Mouse (Mus musculus): ENCODE measurements around the gene Rnf43. TPM values are rescaled to one million over a fixed set of nuclear protein-coding genes. Genes with fewer than 3 reads are reported as not detected.

The Rnf43 gene
- total RNA-seq, 2 experiments from 2014 or later: 0.09 to 0.16 TPM

- intact Hi-C loops (cut with DNase I; ENCODE audit: low total_unique reads): no loop called here
- DNase-seq: no peak
Observed at GRCm38 (mm10) chr11:87703654-87704053, 41.1 kb downstream of the Rnf43 start.

DNA sequence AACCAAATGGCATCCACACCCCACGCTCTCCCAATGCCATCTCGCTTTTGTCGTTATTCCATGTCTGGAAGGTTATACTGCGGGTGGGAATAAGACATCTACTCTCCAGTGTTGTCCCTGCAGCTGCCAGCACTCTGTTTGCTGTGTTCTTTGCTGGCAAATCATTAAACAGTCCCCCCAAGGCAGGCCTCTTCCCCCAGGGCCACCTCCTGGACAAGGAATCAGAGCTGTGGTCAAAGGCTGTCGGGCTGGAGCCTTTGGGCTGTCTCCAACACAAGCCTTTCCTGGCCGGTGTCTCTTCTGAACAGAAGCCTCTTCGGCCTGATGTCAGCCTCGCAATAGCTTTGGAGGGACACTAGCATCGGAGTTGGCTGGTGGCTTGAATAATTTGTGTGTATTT is 41.8 kb downstream of the Rnf43 start:
- DNase-seq: no peak
- intact Hi-C loops (cut with DNase I; ENCODE audit: low total_unique reads): no loop called here

GRCm38 (mm10) chr11:87707570-87707969 is 45.0 kb downstream of the Rnf43 start:
- DNase-seq: no peak
- intact Hi-C loops (cut with DNase I; ENCODE audit: low total_unique reads): no loop called here

GRCm38 (mm10) chr11:87708979-87709378 is 46.5 kb downstream of the Rnf43 start:
- intact Hi-C loops (cut with DNase I; ENCODE audit: low total_unique reads): no loop called here

GRCm38 (mm10) chr11:87709513-87710261 is 47.2 kb downstream of the Rnf43 start:
- intact Hi-C loops (cut with DNase I; ENCODE audit: low total_unique reads): no loop called here
- peak; percentile 10 for DNase-seq

More at GRCm38 (mm10) chr11:87708979-87709378, 46.5 kb downstream of the Rnf43 start:
- no peak for DNase-seq

DNA sequence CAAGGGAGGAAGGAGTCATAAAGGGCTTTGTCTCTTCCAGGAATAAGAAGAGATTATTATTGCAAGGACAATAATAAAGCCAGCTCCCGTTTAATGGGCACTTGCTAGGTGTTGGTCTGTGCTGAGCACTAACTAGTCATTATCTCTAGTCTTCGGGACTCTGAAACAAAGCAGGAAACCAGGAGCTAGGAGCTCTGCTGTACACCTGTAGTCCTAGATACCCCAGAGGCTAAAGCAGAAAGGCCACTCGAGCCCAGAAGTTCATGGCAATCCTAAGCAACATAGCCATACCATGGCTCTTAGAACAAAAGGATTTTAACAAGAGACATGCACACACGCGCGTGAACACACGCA is 47.7 kb downstream of the Rnf43 start:
- intact Hi-C loops (cut with DNase I; ENCODE audit: low total_unique reads): no loop called here

DNA sequence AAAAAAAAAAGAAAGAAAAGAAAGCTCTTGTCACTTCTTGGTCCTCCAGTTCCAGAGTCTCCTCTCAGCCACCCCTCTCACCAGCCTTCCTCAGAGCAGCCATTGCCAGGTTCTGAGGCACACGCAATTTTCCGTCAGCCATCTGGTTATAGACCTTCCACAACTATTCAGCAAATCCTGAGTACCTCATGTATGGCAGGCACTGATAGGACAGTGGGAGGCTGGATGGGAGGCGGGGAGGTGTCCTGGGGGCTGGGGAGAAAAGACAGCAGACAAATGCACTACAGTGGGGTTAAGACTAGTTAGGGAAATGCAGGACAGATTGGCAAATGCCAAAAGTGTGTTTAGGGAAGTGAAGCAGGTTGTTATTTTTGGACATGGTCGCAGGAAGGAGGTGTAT is 49.7 kb downstream of the Rnf43 start:
- no peak for DNase-seq
- intact Hi-C loops (cut with DNase I; ENCODE audit: low total_unique reads): no loop called here

More for the DNA sequence above, 47.7 kb downstream of the Rnf43 start:
- no peak for DNase-seq

GRCm38 (mm10) chr11:87715999-87716398 is 53.5 kb downstream of the Rnf43 start:
- no peak for DNase-seq
- intact Hi-C loops (cut with DNase I; ENCODE audit: low total_unique reads): no loop called here

DNA sequence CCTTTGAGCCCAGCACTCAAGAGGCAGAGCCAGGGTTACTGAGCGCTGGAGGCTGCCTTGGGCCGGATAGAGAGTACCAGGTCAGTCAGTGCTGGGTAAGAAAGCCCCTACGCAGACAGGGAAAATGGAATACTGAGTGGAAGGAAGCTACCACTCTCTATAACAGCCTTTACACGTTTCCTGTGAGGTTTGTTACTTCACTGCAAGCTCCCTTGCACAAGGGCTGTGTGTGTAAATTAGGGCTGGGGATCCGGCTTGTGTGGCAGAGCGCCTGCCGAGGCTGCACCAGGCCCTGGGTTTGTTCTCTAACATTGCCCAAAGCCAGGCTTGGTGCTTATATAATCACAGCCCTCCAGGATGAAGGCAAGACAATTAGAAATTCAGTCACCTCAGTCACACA is 57.0 kb downstream of the Rnf43 start:
- no peak for DNase-seq
- intact Hi-C loops (cut with DNase I; ENCODE audit: low total_unique reads): no loop called here

DNA sequence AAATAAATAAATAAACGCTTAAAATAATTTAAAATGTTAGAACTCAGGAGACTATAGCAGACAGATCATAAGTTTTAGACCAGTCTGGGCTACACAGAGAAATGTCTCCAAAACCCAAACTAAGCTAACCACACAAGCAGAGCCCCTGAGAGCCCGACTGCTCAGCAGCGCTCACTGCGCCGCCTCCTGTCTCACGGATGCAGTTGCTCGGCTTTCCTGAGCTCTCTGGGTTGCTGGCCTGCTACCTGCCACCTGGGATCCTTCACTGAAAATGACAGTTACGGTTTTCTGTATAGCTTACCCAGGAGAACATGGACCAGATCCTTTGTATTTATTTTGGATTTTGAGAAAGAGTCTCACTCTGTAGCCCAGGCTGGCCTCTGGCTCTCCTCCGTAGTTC is 57.8 kb downstream of the Rnf43 start:
- DNase-seq: no peak
- intact Hi-C loops (cut with DNase I; ENCODE audit: low total_unique reads): no loop called here

GRCm38 (mm10) chr11:87720839-87721238 is 58.3 kb downstream of the Rnf43 start:
- no peak for DNase-seq

GRCm38 (mm10) chr11:87722168-87722567 is 59.6 kb downstream of the Rnf43 start:
- DNase-seq: no peak
- intact Hi-C loops (cut with DNase I; ENCODE audit: low total_unique reads): no loop called here

More at GRCm38 (mm10) chr11:87720839-87721238, 58.3 kb downstream of the Rnf43 start:
- intact Hi-C loops (cut with DNase I; ENCODE audit: low total_unique reads): no loop called here

GRCm38 (mm10) chr11:87722891-87723290 is 60.4 kb downstream of the Rnf43 start:
- intact Hi-C loops (cut with DNase I; ENCODE audit: low total_unique reads): no loop called here
- no peak for DNase-seq

GRCm38 (mm10) chr11:87725515-87725914 is 63.0 kb downstream of the Rnf43 start:
- DNase-seq: no peak
- intact Hi-C loops (cut with DNase I; ENCODE audit: low total_unique reads): no loop called here

DNA sequence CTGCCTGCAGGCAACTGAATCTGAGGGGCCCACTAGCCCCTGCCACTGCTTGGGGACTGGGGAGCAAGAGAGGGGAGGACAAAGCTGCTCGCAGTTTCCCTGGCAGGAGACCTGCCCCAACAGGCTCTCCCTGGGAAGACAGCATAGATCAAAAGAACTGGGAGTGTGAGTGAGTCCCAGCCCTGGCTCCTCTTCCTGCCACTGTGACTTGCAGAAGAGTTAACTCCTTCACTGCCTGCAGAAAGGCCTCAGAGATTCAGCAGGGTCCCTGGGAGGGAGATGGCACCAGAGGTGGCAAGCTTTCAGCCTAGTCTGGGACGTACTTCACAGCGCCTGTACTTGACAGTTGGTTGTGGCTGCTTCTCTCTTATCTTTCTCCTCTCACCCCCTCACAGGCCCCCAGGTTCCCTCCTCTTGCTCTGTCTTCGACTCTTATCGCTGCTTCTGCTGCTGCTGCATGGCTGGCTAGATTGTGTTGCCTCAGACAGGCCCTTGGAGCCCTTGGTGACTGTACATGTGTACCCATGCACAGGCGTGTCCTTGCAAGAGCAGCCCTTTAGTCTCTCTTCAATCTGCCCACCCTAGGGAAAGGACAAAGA is 63.5 kb downstream of the Rnf43 start:
- intact Hi-C loops (cut with DNase I; ENCODE audit: low total_unique reads): no loop called here

GRCm38 (mm10) chr11:87727021-87727420 is 64.5 kb downstream of the Rnf43 start:
- no peak for DNase-seq
- intact Hi-C loops (cut with DNase I; ENCODE audit: low total_unique reads): no loop called here

More for the DNA sequence above, 63.5 kb downstream of the Rnf43 start:
- no peak for DNase-seq

DNA sequence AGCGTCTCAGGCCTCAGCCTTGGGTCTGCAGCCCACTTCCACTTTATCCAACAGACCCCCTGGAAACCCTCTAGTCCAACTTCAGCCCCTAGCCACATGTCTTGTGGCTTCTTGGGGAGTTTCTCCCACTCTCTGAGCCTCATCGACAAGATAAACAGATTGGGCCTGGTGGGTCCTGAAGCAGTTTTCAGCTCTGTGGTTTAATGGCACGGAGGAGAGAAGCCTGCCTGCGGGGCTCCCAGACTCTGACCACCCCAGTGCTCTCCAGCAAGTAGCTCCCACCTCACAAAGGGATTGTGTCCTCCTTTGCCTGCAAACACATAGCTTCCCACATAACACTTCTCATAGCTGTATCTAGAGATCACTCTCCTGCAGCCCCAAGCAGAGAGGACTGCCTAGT is 64.9 kb downstream of the Rnf43 start:
- intact Hi-C loops (cut with DNase I; ENCODE audit: low total_unique reads): no loop called here
- DNase-seq: no peak

GRCm38 (mm10) chr11:87728850-87729592 is 66.5 kb downstream of the Rnf43 start:
- no peak for DNase-seq
- intact Hi-C loops (cut with DNase I; ENCODE audit: low total_unique reads): no loop called here

DNA sequence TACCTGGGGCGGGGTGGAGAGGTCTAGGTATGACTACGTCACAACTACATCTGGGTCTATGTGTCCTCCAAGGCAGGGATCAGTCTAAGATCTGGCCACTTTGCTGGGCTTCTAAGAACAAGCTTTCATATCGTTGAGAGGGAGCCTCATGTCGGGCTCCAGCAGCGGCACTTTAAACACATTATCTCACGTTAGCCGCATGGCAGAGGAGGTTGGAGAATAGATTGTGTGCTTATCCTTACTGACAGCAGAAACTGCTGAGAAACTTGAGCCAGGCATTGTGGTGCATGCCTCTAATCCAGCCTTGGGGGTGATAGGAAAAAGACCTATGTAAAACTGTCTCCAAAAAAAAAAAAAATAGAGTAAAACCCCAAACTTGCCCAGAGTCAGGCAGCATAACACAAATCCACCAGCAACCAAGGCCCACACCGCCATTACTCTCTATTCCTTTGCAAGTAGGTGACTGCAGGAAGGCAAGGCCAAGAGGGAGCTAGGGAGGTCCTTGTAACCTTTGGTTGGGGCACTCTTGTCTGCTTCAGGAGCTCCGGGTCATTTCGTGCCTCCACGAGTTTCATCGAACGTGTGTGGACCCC is 67.2 kb downstream of the Rnf43 start:
- DNase-seq: no peak
- intact Hi-C loops (cut with DNase I; ENCODE audit: low total_unique reads): no loop called here

DNA sequence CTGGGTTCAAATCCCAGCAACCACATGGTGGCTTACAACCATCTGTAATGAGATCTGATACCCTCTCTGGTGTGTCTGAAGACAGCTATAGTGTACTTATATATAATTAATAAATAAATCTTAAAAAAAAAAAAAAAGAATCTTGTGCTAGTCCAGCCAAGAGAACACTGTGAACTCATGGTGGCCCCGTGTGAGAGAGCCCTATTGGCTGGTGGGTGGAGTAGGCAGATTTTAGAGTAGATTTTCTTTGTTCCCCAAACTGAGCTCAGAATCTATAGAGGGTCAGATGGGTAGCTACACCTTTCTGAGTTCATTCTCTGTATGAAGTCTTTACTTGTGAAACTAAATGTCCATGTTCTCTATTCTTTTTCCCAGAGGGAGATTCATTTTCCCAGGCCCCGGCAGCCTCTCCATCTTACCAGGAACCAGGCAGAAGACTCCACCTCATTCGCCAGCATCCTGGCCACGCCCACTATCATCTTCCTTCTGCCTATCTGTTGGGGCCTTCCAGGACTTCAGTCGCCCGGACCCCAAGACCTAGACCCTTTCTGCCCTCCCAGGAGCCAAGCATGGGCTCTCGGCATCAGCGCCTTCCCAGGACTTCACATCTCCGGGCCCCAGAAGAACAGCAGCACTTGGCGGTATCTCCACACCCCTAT is 68.3 kb downstream of the Rnf43 start:
- intact Hi-C loops (cut with DNase I; ENCODE audit: low total_unique reads): no loop called here
- DNase-seq: no peak

Data from gastrocnemius, postnatal 14 days (tissue).